Mouse (Mus musculus) E14TG2a.4 (cell line): ENCODE data around the gene Cacna1h.

ENCODE experiments used
- CTCF ChIP-seq: conservative IDR thresholded peaks from 2 replicates; pipeline ENCODE4 v1.5.1; 2014; ENCODE audit warnings: low read length
- NANOG ChIP-seq: IDR thresholded peaks from 2 replicates; pipeline ENCODE4 v1.6.1; 2014; ENCODE audit warnings: borderline replicate concordance, low read length, mixed read lengths

GRCm38 (mm10) chr17:25429240-25429639 is 4.3 kb downstream of the Cacna1h start:
- TF ChIP-seq CTCF, result no peak
- TF ChIP-seq NANOG, result no peak
